Mouse (Mus musculus) heart, adult 2 months (tissue): ENCODE results near the gene Wtap. TPM values are rescaled to one million over a fixed set of nuclear protein-coding genes. Genes with fewer than 3 reads are reported as not detected.
"Not testable (repeated sequence)": the region's sequence is repeated elsewhere in the genome, so short reads cannot be mapped to it uniquely, and the experiment has no call there.

Experiments
- DNase-seq, 2 experiments: peaks; one replicate each; pipeline ENCODE4 v3.0.0; 2021
- H3K27ac ChIP-seq: fragments of 200-600 bp; 2 replicates; pipeline ENCODE4 v1.8.1; 2022
- H3K27me3 ChIP-seq: fragments of 200-500 bp; 2 replicates; pipeline ENCODE4 v1.6.1; 2012; ENCODE audit warnings: mild to moderate bottlenecking, low read length, inconsistent platforms, mixed read lengths; ENCODE audit not compliant: control insufficient read depth, insufficient read depth
- H3K36me3 ChIP-seq: fragments of 200-500 bp; 2 replicates; pipeline ENCODE4 v1.6.1; 2012; ENCODE audit warnings: low read length, inconsistent platforms; ENCODE audit not compliant: control insufficient read depth, insufficient read depth
- H3K4me1 ChIP-seq: fragments of 200-500 bp; 2 replicates; pipeline ENCODE4 v1.6.1; 2011; ENCODE audit warnings: low read length; ENCODE audit not compliant: control insufficient read depth, insufficient read depth
- H3K4me3 ChIP-seq: fragments of 200-600 bp; 2 replicates; pipeline ENCODE4 v1.8.1; 2022
- H3K79me2 ChIP-seq: fragments of 200-500 bp; replicated peaks from 2 replicates; pipeline ENCODE4 v1.6.1; 2012; ENCODE audit warnings: mild to moderate bottlenecking, inconsistent platforms, low read length, moderate library complexity, mixed read lengths; ENCODE audit not compliant: control insufficient read depth, insufficient read depth
- H3K9ac ChIP-seq: fragments of 200-500 bp; 2 replicates; pipeline ENCODE4 v1.6.1; 2012; ENCODE audit warnings: low read depth, mild to moderate bottlenecking, control low read depth, inconsistent platforms, low read length, mixed read lengths
- CTCF ChIP-seq: fragments of 200-600 bp; IDR thresholded peaks from 2 replicates; pipeline ENCODE4 v1.8.1; 2022; ENCODE audit warnings: antibody characterized with exemption, mild to moderate bottlenecking, moderate library complexity
- EP300 ChIP-seq: fragments of 200-500 bp; IDR thresholded peaks from 2 replicates; pipeline ENCODE4 v1.6.1; 2011; ENCODE audit warnings: low read depth, low read length, control low read depth; ENCODE audit not compliant: insufficient read depth
- POLR2A ChIP-seq: fragments of 200-500 bp; IDR thresholded peaks from 2 replicates; pipeline ENCODE4 v1.6.1; 2011; ENCODE audit warnings: mild to moderate bottlenecking, low read depth, low read length, control low read depth; ENCODE audit not compliant: insufficient read depth
- WGBS: fragments of 180-500 bp; shearing (Covaris S2); methylation state at CpG from one replicate; pipeline ENCODE4 v1.1.7; 2018; 5-methylcytosine and 5-hydroxymethylcytosine counted together
- intact Hi-C: fragments of 180-260 bp; cut with DNase I; formaldehyde crosslinking; loops from one replicate; pipeline ENCODE4 v1.15.1; 2025
- polyA plus RNA-seq: library from polyadenylated mRNA; depleted of rRNA; stranded (reverse); fragments of >200 nt; gene quantifications from 2 replicates; pipeline ENCODE4 v1.2.3, GENCODE M21; 2012
- total RNA-seq, 2 experiments: library from RNA; stranded (reverse); gene quantifications; 2 replicates each; pipeline ENCODE4 v1.2.3; 2021

The Wtap gene
- total and polyA plus RNA-seq, 3 experiments: 12.3 to 34.0 (median 30.7) TPM

DNA sequence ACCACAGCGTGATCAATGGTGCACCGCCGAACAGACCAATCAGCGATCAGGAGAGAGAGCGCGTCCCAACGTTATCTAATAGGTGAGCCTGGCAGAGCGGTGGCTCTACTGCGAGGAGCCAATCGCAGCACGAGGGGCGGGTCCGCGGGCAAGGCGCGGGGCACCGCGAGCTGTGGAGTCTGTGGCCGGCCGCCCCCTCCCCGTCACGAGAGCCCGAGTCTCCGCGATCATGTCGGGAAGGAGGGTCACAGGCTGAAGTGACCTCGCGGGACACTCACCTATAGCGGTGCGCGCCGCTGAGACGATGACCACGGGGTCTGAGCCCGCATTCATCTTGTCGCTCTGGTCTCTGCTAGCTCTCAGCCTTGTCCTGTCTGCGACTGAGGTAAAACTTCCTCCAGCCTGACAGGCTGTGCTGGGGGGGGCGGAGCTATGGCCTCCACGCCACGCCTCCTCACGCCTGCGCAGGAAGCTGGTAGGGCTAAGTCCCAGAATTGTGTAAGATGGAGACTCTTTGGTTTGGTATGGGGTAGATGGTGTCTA, 33.6 kb downstream of the Wtap start, which contains the start of gene Acat2:
TSS of gene Acat2 (minus strand) at position 417 of the 543 bp plus-strand sequence.
- Histone ChIP-seq H3K4me3 (peak within 1 kb of the TSS; percentile 89), H3K9ac (peak within 1 kb of the TSS; percentile 78), H3K27me3 (no peaks in the 10 kb centered on the region), H3K4me1 (peaks cover 3% of the 10 kb centered on the region; the same call in 1 of the 2 replicates), H3K27ac (peak within 1 kb of the TSS; percentile 86), H3K79me2 (no peaks in the 10 kb centered on the region), H3K36me3 (no peaks in the 10 kb centered on the region)
- TF ChIP-seq EP300 (no peak), POLR2A (peak; percentile 96)
- DNase-seq: peak; percentile 93 to 94
- intact Hi-C loops: loop anchor here (1.0 to 5.0 kb wide), 3 partner anchors 32 to 49 kb away; partner anchors contain the start of genes Mrpl18 and Tcp1
- WGBS: under 1% methylated on average over 42 of the region's 42 CpGs

DNA sequence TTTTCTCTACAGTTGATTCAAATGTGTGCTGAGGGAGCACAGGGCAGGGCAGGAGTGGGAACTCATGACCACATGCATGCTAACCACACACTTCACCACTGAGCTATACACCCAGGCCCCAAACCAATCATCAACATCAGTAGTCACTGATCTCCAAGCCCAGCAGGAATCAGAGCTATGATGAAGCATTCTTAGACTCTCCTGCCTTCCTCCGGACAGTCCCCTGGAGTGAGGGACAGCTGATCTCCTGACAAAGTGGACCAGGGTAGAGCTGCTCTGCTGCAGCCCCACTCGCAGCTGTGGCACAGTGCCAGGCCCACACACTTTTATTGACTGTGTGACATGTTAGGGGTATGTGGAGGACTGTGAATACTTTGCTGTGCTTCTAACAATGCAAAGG, 34.6 kb downstream of the Wtap start:
- H3K79me2 ChIP-seq, H3K9ac ChIP-seq, H3K4me3 ChIP-seq, H3K27me3 ChIP-seq, H3K4me1 ChIP-seq, intact Hi-C loops, DNase-seq, H3K36me3 ChIP-seq, H3K27ac ChIP-seq: not testable (repeated sequence)
- 45% methylated on average over 2 of the region's 2 CpGs for WGBS

DNA sequence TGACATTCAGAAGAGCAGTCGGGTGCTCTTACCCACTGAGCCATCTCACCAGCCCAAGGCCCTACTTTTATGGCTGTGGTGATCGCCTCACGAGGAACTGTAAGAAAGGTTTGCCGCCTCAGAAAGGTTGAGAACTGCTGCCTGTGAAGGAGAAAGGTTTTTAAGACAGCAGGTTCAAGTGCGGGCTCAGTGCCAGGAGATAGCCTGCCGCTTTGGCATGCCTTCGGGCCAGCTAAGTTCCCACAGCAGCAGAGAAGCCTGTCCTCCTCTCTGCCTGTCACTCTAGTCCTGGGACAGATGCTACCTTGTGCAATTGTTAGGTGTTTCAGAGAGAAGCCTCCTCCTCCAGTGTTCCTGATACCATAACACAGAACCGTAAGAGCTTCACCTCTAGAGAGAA, 37.3 kb downstream of the Wtap start:
- Histone ChIP-seq H3K27ac (no peak overlapping the region), H3K36me3 (no peaks in the 10 kb centered on the region), H3K79me2 (no peaks in the 10 kb centered on the region), H3K4me3 (no peak overlapping the region), H3K9ac (no peak overlapping the region), H3K27me3 (no peaks in the 10 kb centered on the region), H3K4me1 (peaks cover 3% of the 10 kb centered on the region; the same call in 1 of the 2 replicates)
- DNase-seq: no peak
- intact Hi-C loops: no loop called here
- WGBS: 86% methylated on average over 8 of the region's 8 CpGs
- no peak for TF ChIP-seq POLR2A
- TF ChIP-seq EP300: no peak
- TF ChIP-seq CTCF: no peak

DNA sequence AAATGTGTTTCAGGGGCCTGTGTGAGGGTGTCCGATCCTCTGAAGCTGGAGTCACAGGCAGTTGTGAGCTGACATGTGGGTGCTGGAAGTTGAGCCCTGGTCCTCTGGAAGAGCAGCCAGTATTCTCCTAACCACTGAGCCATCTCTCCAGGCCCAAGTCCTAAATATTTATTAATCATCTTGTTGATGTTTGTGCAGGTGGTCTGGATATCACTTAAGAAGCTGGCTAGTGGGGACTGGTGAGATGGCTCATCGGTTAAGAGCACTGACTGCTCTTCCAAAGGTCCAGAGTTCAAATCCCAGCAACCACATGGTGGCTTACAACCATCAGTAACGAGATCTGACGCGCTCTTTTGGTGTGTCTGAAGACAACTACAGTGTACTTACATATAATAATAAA, 44.3 kb downstream of the Wtap start:
- no peaks in the 10 kb centered on the region for H3K79me2 ChIP-seq
- H3K36me3 ChIP-seq: no peaks in the 10 kb centered on the region
- H3K27ac ChIP-seq: no peak overlapping the region
- no peak for TF ChIP-seq EP300
- no peak for TF ChIP-seq POLR2A
- TF ChIP-seq CTCF: no peak
- WGBS: 92% methylated on average over 5 of the region's 5 CpGs
- intact Hi-C loops: no loop called here
- H3K4me1 ChIP-seq: no peaks in the 10 kb centered on the region
- no peak overlapping the region for H3K4me3 ChIP-seq
- no peak for DNase-seq
- no peaks in the 10 kb centered on the region for H3K27me3 ChIP-seq
- no peak overlapping the region for H3K9ac ChIP-seq

DNA sequence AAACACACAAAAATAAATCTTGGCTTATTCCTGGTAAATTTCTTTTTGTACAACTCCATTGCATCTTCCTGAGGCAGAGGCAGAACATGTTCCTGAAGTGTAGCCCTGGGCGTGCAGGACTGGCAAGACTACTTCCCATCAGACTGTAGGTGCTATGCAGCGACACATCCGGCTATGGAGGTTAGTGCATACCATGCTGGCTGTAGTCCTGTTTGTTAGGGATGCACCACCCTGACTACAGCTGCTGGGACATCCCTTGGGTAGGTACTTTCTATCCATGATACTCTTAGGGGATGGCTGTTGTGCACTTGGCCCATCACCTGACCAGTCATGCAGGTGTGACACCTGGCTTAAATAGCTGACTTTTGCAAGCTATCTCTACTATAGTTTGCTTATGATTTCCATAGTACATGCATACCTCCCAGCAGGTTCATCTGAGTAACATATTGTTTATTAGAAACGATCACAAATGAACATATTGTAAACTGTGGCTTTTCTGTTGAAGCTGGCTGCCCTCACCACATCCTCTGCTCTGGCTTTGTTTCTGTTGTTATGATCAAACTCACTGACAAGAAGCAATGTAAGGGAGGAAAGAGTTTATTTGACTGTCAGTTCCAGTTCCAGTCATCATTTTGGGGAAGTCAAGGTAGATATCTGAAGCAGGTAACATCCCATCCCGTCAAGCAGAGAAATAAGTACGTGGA, 51.4 kb downstream of the Wtap start:
- WGBS: 94% methylated on average over 6 of the region's 6 CpGs
- intact Hi-C loops: no loop called here
- Histone ChIP-seq H3K36me3 (no peaks in the 10 kb centered on the region), H3K27me3 (no peaks in the 10 kb centered on the region; the same call in 1 of the 2 replicates), H3K4me3 (no peak overlapping the region), H3K4me1 (no peaks in the 10 kb centered on the region), H3K9ac (no peak overlapping the region), H3K27ac (no peak overlapping the region), H3K79me2 (no peaks in the 10 kb centered on the region)
- TF ChIP-seq EP300 (no peak), POLR2A (no peak), CTCF (no peak)
- no peak for DNase-seq

DNA sequence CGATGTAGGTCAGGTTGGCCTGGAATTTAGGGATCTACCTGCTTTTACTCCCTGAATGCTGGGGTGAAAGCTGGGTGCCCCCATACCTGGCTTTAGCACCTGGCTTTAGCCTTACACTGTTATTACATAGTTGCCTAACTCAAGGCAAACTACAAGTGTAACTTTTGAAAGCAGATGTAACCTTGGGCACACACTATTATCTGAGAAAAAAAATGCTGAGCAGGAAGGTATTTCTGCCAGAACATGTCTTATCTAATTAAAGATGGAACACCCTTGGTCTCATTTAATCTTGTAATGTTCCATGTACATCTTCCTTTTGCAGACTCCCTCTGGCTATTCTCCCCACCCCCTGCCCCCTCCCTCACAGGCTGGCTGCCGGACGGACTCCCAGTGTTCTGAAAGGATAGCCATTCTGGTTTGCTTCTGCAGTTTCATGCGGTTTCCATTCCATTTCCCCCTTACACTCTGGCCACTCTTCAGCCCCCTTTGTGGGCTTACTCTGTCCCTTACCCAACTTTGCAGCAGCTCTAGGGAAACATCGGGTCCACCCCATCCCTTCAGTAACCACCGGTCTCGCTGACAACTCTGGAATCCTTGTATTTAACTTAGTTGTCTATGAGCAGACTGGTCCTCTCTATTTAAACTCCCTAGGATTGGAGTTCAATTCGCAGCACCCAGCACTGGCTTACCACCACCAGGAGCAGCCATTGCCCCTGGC, 52.3 kb downstream of the Wtap start:
- no peak for DNase-seq
- intact Hi-C loops: no loop called here
- WGBS: 75% methylated on average over 8 of the region's 8 CpGs

More for the DNA sequence above, 52.3 kb downstream of the Wtap start:
- no peaks in the 10 kb centered on the region for H3K4me1 ChIP-seq
- no peaks in the 10 kb centered on the region; the same call in 1 of the 2 replicates for H3K27me3 ChIP-seq
- H3K36me3 ChIP-seq: no peaks in the 10 kb centered on the region
- TF ChIP-seq POLR2A (no peak), CTCF (no peak), EP300 (no peak)
- no peaks in the 10 kb centered on the region for H3K79me2 ChIP-seq
- H3K9ac ChIP-seq: no peak overlapping the region
- no peak overlapping the region for H3K4me3 ChIP-seq
- H3K27ac ChIP-seq: no peak overlapping the region
